Mouse (Mus musculus): ENCODE measurements at regions not wholly inside any gene's neighbourhood (a gene's known extent, or its start where the extent isn't known, plus 50 kb on each side); places are given as distances from the start of the nearest gene placed in this dataset.

DNA sequence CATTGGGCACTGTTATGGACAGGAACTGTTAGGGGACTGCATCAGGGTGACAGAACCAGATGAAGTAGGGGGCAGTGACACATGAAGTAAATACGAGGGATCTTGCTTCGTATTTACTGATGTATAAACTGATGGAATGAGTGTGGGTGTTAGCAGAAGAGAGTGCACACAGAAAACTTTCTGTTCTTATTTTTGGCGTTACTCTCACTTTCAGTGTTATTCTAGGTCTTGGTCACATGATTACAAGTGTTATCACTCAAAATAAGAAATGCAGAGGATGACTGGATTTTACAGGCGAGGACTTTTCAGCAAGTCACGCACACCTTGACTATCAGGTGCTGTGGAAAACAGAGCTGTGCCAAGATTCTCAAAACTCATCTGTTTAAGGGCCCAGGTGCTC lies 185.6 kb upstream of the Arhgap24 start:
- Histone ChIP-seq H3K4me3 (replicated peaks) (no peak overlapping the region), H3K9me3 (no peaks in the 10 kb centered on the region), H3K4me2 (replicated peaks) (no peak overlapping the region), H3K4me1 (replicated peaks) (no peaks in the 10 kb centered on the region), H3K9ac (replicated peaks) (no peak overlapping the region), H3K27me3 (no peaks in the 10 kb centered on the region), H3K36me3 (no peaks in the 10 kb centered on the region), H3K27ac (no peak overlapping the region)
- 90% methylated on average over 5 of the region's 5 CpGs for WGBS
- no peak for ATAC-seq

DNA sequence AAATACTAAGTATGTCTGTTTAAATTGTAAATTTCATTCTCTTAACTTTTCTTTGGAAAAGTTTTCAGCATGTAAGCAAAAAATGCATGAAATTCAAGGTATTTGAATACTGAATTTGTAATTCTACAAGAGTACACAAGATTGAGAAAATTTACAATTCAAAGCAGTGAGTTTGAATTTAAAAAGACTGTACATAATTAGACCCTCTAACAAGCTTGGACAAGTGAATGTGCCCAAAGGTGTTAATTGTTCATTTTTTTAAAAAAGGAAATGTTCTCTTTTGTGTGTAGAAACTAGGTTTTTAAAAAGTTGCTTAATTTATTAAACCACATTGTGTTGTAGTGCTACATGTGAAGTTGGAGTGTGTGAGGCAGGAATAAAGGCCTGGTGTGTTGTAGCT lies 174.9 kb upstream of the Arhgap24 start:
- ATAC-seq, result no peak
- Histone ChIP-seq H3K9me3 (no peaks in the 10 kb centered on the region), H3K4me2 (replicated peaks) (no peak overlapping the region), H3K9ac (replicated peaks) (no peak overlapping the region), H3K4me3 (replicated peaks) (no peak overlapping the region), H3K36me3 (no peaks in the 10 kb centered on the region), H3K4me1 (replicated peaks) (peaks cover 6% of the 10 kb centered on the region; the same call in 1 of the 2 replicates), H3K27me3 (no peaks in the 10 kb centered on the region), H3K27ac (no peak overlapping the region)

DNA sequence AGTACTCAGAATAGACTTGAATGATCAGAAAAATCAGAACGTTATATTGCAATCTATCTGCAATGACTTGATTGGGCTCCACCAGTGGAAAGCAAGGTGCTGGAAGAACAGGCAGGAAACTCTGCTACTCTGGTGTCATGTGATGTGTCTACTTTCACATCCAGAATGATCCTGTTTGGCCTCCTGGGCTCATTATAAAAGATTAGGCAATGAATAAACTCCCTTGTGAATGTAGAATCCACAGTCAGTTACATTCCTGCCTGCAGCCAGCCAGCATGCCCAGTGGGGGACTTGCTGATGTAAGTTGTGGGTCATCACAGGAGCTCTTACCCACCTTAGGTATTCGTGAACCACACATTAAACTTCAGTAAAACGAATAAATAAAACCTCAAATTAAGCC lies 174.5 kb upstream of the Arhgap24 start:
- no peak overlapping the region for H3K4me3 ChIP-seq (replicated peaks)
- H3K9ac ChIP-seq (replicated peaks), result no peak overlapping the region
- no peaks in the 10 kb centered on the region for H3K36me3 ChIP-seq
- H3K9me3 ChIP-seq, result no peaks in the 10 kb centered on the region
- no peak for ATAC-seq
- H3K27ac ChIP-seq, result no peak overlapping the region
- H3K4me2 ChIP-seq (replicated peaks), result no peak overlapping the region
- 80% methylated on average over 3 of the region's 3 CpGs for WGBS
- peaks cover 6% of the 10 kb centered on the region; the same call in 1 of the 2 replicates for H3K4me1 ChIP-seq (replicated peaks)
- H3K27me3 ChIP-seq, result no peaks in the 10 kb centered on the region

DNA sequence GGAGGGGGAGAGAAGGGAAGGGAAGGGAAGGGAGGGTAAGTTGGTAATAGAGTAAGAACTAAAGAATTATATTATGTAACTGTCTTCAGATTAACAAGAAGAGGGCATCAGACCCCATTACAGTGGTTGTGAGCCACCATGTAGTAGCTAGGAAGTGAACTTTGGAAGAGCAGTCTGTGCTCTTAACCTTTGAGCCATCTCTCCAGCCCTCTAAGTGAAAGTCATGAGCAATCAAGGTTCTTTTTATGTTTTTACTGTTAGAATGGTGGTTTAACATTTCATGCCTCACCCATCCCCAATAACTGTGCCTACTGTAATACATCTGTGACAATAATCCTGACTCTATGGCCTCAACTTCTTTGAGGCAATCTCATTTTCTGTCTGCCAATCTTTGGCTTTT lies 169.6 kb upstream of the Arhgap24 start:
- H3K4me1 ChIP-seq (replicated peaks), result peaks cover 6% of the 10 kb centered on the region; the same call in 1 of the 2 replicates
- H3K27me3 ChIP-seq, result no peaks in the 10 kb centered on the region
- no peak for ATAC-seq
- H3K4me3 ChIP-seq (replicated peaks), result no peak overlapping the region
- H3K4me2 ChIP-seq (replicated peaks), result no peak overlapping the region
- no peak overlapping the region for H3K27ac ChIP-seq
- H3K9me3 ChIP-seq, result no peaks in the 10 kb centered on the region
- no peaks in the 10 kb centered on the region for H3K36me3 ChIP-seq
- H3K9ac ChIP-seq (replicated peaks), result no peak overlapping the region

DNA sequence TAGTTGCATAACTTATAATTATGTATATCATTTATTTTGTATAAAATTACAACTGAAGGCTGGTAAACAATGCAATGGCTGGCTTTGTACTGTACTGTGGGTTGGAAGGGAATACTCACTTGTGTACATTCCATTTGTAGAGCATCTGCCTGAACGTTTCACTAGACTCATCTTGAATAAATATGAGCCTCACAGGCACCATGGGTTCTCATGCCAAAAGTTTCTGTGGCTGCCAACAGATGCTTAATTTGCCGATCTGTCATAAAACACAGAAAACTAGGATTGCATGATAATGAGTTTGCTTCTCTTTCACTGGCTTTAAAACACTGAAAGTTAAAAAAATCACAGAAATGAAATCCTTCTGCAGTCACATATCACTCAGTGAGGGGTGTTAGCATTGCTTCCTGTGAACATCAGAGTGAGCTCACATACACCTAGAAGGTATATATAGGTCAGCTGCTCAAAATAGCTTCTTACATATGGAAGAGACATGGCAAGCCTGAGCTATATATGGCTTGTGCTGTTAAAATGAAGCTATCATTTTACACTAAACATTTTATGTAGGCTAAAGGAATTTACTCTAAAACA lies 152.9 kb upstream of the Arhgap24 start:
- no peak overlapping the region for H3K27ac ChIP-seq
- no peaks in the 10 kb centered on the region for H3K36me3 ChIP-seq
- no peak for ATAC-seq
- H3K4me2 ChIP-seq (replicated peaks), result no peak overlapping the region
- no peak overlapping the region for H3K9ac ChIP-seq (replicated peaks)
- H3K4me1 ChIP-seq (replicated peaks), result no peaks in the 10 kb centered on the region
- no peaks in the 10 kb centered on the region for H3K27me3 ChIP-seq
- H3K4me3 ChIP-seq (replicated peaks), result no peak overlapping the region
- WGBS, result 61% methylated on average over 2 of the region's 2 CpGs
- no peaks in the 10 kb centered on the region for H3K9me3 ChIP-seq

DNA sequence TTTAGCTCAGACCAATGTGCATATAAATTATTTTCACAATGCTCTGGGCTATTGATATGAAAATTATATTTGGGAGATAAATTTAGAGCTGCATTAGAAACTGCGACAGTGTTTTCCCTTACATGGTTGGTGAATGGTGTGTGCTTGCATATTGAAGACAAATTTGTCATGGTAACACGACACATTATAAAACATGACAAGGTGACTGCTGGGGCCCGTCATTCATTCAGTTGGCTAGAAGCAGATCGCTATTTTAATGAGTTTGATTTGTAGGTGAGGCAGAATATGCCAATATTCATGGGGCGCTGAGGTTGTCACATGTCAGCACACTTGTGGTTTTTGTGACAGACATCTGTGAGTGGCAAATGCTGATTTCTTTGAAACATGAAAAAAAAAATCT lies 147.3 kb upstream of the Arhgap24 start:
- Histone ChIP-seq H3K27me3 (no peaks in the 10 kb centered on the region), H3K9me3 (no peaks in the 10 kb centered on the region), H3K27ac (no peak overlapping the region), H3K4me3 (replicated peaks) (no peak overlapping the region), H3K36me3 (no peaks in the 10 kb centered on the region), H3K9ac (replicated peaks) (no peak overlapping the region), H3K4me2 (replicated peaks) (no peak overlapping the region), H3K4me1 (replicated peaks) (peaks cover 16% of the 10 kb centered on the region; the same call in 1 of the 2 replicates)
- 57% methylated on average over 5 of the region's 5 CpGs for WGBS
- 0 out of 2 replicates have a peak, but pooled peaks have one; percentile 14 for ATAC-seq

DNA sequence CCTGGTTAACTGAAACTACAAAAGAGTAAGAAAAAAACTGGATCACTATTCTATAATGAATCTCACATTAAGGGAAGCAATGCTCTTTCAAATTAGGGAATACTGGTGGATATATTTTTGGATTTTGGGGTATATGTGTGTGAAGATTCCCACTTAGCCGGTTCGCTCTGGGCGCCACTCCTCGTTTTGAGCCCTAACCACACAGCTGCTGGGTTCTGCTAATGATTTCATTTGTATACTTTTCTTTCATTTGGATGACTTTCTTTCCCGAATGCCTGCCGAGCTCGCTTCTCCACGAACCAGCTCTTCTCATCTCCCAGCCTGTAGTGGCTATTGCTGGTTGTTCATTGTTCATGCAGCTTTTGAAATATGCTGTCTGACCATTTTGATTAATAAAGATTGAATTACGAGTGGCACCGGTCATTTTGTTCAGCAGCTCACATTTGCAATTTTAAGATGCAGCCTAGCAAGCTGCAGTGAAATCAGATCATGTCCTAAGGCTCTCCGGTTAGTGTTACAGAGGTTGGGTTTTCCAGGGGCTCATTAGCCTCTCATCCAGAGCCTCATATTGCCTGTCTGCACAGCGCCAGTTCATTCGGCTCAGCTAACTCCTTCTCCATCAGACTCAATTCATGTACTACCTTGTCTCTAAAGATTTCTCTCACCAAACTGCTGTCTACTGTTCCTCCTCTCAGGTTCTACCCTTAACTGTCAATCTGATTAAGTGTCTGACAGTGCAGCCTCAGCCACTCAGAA lies 146.6 kb upstream of the Arhgap24 start:
- H3K27ac ChIP-seq, result peak overlapping the region; percentile 66
- H3K4me3 ChIP-seq (replicated peaks), result no peak overlapping the region
- H3K9ac ChIP-seq (replicated peaks), result 0 out of 2 replicates have a peak overlapping the region, but pooled peaks have one; percentile 23
- 0 out of 2 replicates have a peak, but pooled peaks have one; percentile 60 for ATAC-seq
- WGBS, result 51% methylated on average over 13 of the region's 13 CpGs
- no peaks in the 10 kb centered on the region for H3K36me3 ChIP-seq
- peak overlapping the region; percentile 15; the same call in 1 of the 2 replicates for H3K4me2 ChIP-seq (replicated peaks)
- H3K27me3 ChIP-seq, result no peaks in the 10 kb centered on the region
- H3K9me3 ChIP-seq, result no peaks in the 10 kb centered on the region
- peaks cover 16% of the 10 kb centered on the region; the same call in 1 of the 2 replicates for H3K4me1 ChIP-seq (replicated peaks)

DNA sequence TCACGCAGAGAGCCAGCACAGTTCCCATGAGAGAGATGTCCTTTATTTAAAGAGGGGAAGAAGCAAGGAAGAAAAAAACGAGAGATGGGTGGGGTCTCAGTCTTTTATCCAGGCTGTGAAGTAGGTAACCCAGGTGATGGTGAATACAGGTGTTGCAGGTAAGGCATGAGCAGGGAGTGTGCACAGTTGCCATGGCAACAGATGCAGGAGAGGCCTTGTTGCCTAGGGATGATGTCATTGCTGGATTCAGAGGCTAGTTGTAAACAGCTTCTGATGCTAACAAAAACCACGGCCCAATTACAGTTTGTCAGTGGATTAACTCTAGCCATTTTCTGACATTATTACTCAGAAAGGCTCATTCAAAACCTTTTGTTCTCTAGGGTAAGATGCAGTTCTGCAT lies 114.7 kb upstream of the Arhgap24 start:
- no peaks in the 10 kb centered on the region for H3K4me1 ChIP-seq (replicated peaks)
- H3K4me2 ChIP-seq (replicated peaks), result no peak overlapping the region
- H3K9ac ChIP-seq (replicated peaks), result no peak overlapping the region
- no peak overlapping the region for H3K27ac ChIP-seq
- ATAC-seq, result no peak
- no peak overlapping the region for H3K4me3 ChIP-seq (replicated peaks)
- no peaks in the 10 kb centered on the region for H3K9me3 ChIP-seq
- WGBS, result 75% methylated on average over 3 of the region's 3 CpGs
- H3K27me3 ChIP-seq, result no peaks in the 10 kb centered on the region
- no peaks in the 10 kb centered on the region for H3K36me3 ChIP-seq

DNA sequence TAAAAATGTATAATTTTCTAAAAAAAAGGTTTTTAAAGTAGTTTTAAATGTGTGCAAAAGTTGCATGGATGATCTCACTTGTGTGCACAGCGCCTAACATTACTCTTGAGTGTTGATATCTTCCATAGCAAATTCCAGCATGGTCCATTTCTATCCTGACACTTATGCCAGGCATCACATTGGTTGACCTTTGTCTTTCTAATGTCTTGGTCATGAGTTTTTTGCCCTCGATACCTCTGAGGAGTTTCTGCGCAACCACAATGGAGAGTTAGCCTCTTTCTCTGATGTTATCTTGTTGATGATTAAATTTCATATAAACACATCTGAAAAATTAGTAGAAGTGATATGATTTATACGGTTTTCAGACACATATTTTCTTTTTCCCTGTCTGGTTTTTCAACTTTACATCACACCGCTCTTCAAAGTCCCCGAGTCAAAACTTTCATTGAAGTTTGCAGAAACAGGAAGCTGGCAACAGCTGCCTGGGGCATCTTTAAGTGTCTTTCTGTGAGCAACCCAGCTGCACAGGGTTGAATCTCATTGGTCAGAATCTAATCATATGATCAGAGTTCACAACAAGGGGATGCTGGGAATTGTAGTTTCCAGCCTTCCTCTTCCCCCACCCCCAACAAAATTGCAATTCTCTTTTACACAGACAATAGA lies 107.8 kb upstream of the Arhgap24 start:
- H3K9ac ChIP-seq (replicated peaks), result no peak overlapping the region
- no peaks in the 10 kb centered on the region for H3K36me3 ChIP-seq
- peak; percentile 95 for ATAC-seq
- no peak overlapping the region for H3K4me2 ChIP-seq (replicated peaks)
- WGBS, result 74% methylated on average over 6 of the region's 6 CpGs
- H3K4me3 ChIP-seq (replicated peaks), result no peak overlapping the region
- H3K27ac ChIP-seq, result no peak overlapping the region
- H3K4me1 ChIP-seq (replicated peaks), result no peaks in the 10 kb centered on the region; the same call in 1 of the 2 replicates
- no peaks in the 10 kb centered on the region for H3K9me3 ChIP-seq
- H3K27me3 ChIP-seq, result no peaks in the 10 kb centered on the region

DNA sequence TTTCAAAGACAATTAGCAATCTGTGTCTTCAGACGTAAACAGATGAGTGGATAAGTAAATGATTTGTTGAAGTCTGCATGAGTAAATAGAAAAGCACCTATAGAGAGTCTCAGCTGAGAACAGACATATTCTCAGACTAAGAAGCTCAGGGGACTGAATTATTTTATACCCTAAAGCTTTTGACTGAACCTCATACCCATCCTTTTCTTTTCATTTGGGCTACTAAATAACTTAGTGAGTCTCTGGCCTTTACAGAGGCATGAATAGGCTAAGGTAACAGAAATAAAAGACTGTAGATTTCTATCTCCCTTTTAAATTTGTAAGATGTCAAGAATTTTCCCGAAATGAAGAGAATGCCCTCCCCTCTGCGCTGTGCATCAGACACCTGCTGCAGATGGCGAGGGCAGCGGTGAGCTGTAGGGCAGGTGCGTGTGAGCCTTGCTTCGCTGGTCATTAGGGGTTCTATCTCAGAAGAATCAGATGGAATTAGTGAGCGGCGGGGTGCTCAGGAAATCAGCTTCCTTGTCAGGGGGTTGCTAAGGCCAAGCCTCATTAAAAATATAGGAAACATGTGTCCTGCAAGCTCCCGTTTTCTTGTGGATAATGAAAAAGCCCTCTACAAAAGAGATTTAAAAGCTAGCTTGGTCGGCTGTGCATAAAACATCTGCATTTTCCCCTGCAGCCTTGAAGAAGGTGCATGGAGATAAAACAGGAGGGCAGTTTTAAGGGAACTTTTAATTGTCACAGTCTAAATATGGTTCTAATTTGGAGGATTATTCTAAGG lies 107.0 kb upstream of the Arhgap24 start:
- Histone ChIP-seq H3K27ac (no peak overlapping the region), H3K4me2 (replicated peaks) (peak overlapping the region; percentile 22; the same call in 1 of the 2 replicates), H3K4me1 (replicated peaks) (no peaks in the 10 kb centered on the region; the same call in 1 of the 2 replicates), H3K9me3 (no peaks in the 10 kb centered on the region), H3K36me3 (no peaks in the 10 kb centered on the region), H3K27me3 (no peaks in the 10 kb centered on the region), H3K9ac (replicated peaks) (no peak overlapping the region), H3K4me3 (replicated peaks) (no peak overlapping the region)
- ATAC-seq, result peak; percentile 73
- 48% methylated on average over 11 of the region's 11 CpGs for WGBS

DNA sequence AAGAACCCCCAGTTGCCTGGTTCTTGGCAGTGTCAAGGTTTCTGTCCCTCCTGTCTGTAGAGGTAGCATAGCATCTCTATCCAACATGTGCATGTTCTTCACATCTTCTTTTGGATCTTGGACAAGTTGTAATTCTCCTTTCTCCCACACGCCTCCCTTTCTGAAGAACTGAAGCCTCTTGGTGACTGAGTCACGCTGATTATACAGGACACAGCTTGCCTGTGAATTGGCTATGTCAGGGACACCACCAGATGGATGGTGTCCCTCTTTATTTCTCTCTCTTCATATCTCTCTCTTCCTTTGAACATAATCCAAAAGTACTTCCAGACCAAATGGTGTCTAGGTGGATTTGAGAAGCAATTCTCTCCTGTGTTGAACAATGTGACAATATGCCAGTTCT lies 105.9 kb upstream of the Arhgap24 start:
- 88% methylated on average over 2 of the region's 2 CpGs for WGBS
- Histone ChIP-seq H3K9me3 (no peaks in the 10 kb centered on the region), H3K4me3 (replicated peaks) (no peak overlapping the region), H3K27me3 (no peaks in the 10 kb centered on the region), H3K36me3 (no peaks in the 10 kb centered on the region), H3K4me1 (replicated peaks) (no peaks in the 10 kb centered on the region; the same call in 1 of the 2 replicates), H3K4me2 (replicated peaks) (no peak overlapping the region), H3K9ac (replicated peaks) (no peak overlapping the region), H3K27ac (no peak overlapping the region)
- no peak for ATAC-seq

DNA sequence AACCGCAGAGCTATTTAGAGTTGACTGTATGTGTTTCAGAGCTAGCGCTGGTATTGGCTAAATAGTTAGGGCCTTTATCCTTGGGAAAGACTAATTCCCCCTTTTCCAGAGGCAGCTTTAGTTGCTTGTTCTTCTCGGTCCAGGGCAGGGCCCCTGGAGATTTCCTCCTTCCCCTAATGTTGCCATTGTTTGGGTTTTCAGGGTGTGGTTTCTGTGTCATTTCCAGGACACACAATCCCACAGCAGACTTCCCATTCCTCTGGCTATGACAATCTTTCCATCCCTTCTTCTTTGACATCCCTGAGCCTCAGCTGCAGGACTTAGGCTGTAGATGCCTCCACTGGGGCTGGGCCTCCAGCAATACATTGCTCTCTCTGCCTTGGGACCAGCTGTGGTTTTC lies 87.2 kb upstream of the Arhgap24 start:
- Histone ChIP-seq H3K27me3 (no peaks in the 10 kb centered on the region), H3K9me3 (no peaks in the 10 kb centered on the region), H3K36me3 (no peaks in the 10 kb centered on the region), H3K4me1 (replicated peaks) (no peaks in the 10 kb centered on the region), H3K9ac (replicated peaks) (no peak overlapping the region), H3K4me2 (replicated peaks) (no peak overlapping the region), H3K27ac (no peak overlapping the region), H3K4me3 (replicated peaks) (no peak overlapping the region)
- WGBS, result 81% methylated on average over 3 of the region's 3 CpGs
- ATAC-seq, result no peak
